Mouse (Mus musculus) liver, postnatal 0 days (tissue): ENCODE measurements at regions not wholly inside any gene's neighbourhood (a gene's known extent, or its start where the extent isn't known, plus 50 kb on each side); places are given as distances from the start of the nearest gene placed in this dataset.
"Not testable (repeated sequence)": the region's sequence is repeated elsewhere in the genome, so short reads cannot be mapped to it uniquely, and the experiment has no call there.

ENCODE experiments used
- CTCF ChIP-seq: sonication (generic); IDR thresholded peaks from 2 replicates; pipeline ENCODE4 v1.5.1; 2016; ENCODE audit warnings: antibody characterized with exemption, low read depth
- EP300 ChIP-seq: IDR thresholded peaks from 2 replicates; pipeline ENCODE4 v1.6.1; 2016; ENCODE audit warnings: antibody characterized with exemption, low read depth, mild to moderate bottlenecking

- not testable (repeated sequence) for TF ChIP-seq EP300
- TF ChIP-seq CTCF = peak; percentile 24; the same call in 1 of the 2 replicates
These were observed 132.8 kb downstream of the Crisp4 start for GRCm38 (mm10) chr1:18012941-18013340.
